Mouse (Mus musculus): Measurements from ENCODE around the gene Zfp110.
"Not testable (repeated sequence)": the region's sequence is repeated elsewhere in the genome, so short reads cannot be mapped to it uniquely, and the experiment has no call there.

GRCm38 (mm10) chr7:12792624-12793023 lies 41.9 kb upstream of the Zfp110 start:
- TF ChIP-seq CTCF (IDR thresholded peaks at IDR 0.05; ENCODE audit: control insufficient read depth, insufficient read depth, low read length); POLR2A (IDR thresholded peaks at IDR 0.05; ENCODE audit: borderline replicate concordance, control insufficient read depth, low read depth, low read length): not testable (repeated sequence)

All from bone marrow, adult 2 months (tissue).